Mouse (Mus musculus) c-Kit-positive CD71-negative TER-119-negative erythroid progenitor cells, embryonic 14.5 days (primary cell): Measurements from ENCODE around the gene Aars2.
A peak's percentile ranks its signal among the peaks of the same experiment; 100 is the strongest.

Source experiments
- DNase-seq: peaks from one replicate; pipeline ENCODE4 v3.0.0-alpha.2; 2013; ENCODE audit warnings: low read depth

Aars2 gene

DNA sequence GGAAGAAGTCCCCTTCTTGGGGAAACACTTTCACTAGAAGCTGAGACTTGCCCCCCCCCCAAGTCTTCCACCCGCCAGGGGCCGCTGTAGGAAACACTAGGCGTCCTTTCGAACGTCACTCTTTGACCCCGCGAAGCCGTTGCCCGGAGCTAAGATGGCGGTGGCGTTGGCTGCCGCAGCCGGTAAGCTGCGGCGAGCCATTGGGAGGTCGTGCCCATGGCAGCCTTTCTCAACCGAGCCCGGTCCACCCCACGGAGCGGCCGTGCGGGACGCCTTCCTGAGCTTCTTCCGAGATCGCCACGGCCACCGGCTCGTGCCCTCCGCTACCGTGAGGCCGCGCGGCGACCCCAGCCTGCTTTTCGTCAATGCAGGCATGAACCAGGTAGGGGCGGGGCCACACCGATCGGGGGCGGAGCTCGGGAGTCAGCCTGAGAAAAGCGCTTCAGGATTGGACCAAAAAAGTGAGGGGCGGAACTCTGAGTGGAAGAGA lies at the start of gene Aars2:
Aars2 (plus strand) TSS at position 142 of the 490 bp plus-strand sequence.
- peak; percentile 96 for DNase-seq

- no peak for DNase-seq
Measured at GRCm38 (mm10) chr17:45457487-45457886, 49.2 kb upstream of the Aars2 start.

DNA sequence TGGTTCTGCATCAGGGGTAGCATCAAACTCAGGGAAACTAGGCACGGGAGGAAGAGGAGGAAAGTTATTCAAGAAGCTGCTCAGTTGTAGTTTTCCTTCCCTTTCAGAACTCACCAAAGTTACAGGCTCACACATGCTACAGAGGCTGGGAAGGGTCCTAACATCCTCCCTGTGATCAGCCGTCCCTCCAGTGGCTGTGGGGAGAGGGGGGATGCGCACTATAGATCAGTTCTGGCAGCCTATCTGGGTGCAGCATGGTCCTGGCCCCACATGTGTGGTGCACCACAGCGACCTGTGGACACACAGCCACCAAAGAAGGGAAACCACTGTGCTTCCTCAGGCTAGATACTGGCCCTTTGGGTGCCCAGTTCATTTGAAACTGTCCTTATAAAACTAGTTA lies 48.1 kb upstream of the Aars2 start:
- DNase-seq = no peak

GRCm38 (mm10) chr17:45459062-45459461 lies 47.6 kb upstream of the Aars2 start:
- DNase-seq = no peak

GRCm38 (mm10) chr17:45462506-45462905 lies 44.1 kb upstream of the Aars2 start:
- DNase-seq = no peak

DNA sequence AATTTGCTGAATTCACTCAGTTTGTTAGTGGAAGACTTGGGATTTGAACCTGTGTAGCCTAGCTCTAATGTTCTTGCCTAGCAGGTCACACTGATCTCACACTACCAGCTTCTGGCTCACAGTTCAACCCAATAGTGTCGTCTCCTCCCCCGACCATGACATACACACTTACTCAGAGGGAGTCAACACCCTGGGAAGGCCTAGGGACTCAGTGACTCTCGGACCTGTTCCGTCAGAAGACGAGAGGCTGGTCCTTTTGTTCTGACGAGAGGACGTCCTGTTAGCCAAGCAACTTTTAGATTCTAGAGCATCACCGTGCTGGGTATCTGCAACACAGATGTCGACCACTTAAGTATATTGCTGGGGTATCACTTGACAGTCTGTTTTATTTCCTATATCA lies 42.4 kb upstream of the Aars2 start:
- DNase-seq = no peak

GRCm38 (mm10) chr17:45466701-45467100 lies 39.9 kb upstream of the Aars2 start:
- DNase-seq = no peak

DNA sequence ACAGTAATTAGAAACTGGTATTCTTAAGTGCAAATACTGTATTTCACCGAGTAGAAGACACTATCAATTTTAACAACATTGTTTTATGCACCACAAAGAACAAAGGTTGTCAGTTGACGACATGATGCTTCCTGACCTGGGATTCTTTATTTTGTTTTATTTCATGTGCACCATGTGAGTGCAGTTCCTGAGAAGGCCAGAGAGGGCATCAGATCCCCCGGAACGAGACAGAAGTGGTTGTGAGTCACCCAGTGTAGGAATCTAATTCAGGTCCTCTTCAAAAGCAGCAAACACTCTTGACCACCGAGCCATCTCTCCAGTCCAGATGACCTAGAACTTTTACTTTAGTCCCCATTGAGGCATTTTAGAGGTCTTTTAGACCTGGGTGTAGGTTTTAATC lies 38.3 kb upstream of the Aars2 start:
- no peak for DNase-seq

DNA sequence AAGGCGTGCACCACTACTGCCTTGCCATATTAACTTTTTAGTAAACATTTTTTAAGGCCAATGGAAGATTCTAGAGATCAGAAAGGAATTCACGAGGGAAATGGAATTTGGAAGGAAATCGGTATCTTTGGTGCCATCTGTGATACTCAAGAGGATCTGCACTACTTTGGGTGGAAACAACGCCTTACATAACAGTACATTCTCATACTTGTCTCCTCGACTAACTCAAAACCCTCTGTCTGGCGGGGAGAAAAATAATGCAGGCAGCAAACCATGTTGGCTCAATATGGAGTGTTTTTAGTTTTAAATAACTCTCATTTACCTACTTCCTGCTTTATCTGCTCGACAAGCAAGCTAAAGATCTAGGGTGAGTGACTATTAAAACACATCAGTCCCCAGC lies 35.9 kb upstream of the Aars2 start:
- DNase-seq = no peak

DNA sequence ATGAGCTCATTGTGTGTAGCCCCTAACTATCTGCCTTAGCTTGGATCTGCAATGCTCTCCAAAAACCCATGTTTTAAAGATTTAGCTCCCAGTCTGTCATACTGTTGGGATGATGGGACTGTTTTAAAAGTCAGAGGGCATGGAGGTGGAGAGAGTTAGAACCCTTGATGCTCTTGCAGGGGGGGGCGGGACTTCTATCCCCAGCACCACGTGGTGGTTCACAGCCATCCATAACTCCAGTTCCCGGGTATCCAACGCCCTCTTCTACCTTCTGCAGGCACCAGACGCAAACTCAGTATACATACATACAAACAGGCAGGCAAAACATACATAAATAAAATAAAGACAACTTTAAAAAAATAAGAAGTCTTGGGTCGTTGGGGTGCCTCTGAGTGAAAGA lies 33.0 kb upstream of the Aars2 start:
- no peak for DNase-seq

DNA sequence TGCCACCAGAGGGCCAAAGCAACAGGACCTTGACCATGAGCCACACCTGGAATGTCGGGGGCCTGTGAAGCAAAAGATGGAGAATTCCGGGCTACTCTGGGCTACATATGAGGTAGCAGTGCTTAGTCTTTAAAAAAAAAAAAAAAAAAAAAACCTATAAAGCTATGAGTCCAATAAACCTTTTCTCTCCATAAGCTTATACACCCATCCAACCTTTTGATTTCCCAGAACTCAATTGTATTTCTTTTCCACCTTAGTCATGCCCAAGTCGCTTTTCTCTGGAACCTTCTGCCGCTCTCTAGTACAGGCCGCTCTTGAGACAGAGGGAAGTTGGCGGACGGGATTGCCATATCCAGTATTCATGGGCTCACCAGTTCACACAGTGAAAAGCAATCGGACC lies 32.5 kb upstream of the Aars2 start:
- no peak for DNase-seq

GRCm38 (mm10) chr17:45474669-45475465 lies 31.8 kb upstream of the Aars2 start, which contains the start of gene Spats1:
Spats1 (minus strand) TSS chr17:45475415.
- peak; percentile 28 for DNase-seq

DNA sequence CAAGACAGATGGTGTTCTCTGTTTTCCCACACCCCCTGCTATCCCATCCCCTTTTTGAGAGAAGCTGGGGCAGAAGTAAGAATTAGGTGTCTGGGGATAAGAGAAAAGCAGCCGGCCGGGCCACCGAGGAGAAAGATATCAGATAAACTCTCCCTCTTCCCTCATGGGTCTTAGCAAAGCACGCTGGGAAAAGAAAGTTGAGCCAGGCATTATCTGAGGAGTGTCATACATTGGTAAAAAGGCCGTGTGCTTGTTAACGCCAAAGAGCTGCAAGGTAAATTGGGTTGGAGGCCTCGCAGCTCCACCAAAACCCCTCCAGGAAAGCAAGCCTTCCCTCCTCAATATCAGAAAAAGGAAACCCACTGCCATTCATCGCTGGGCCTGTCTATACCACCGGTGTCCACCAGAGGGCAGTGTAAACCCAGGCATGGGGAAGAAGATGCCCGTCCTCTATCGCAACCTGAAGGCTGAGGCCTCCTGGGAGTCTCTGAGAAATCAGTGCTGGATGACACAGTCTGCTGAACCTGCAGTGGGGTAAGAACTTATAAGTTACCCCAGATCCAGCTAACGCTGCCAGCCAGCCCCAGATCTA lies 28.3 kb upstream of the Aars2 start:
- DNase-seq = peak; percentile 71

DNA sequence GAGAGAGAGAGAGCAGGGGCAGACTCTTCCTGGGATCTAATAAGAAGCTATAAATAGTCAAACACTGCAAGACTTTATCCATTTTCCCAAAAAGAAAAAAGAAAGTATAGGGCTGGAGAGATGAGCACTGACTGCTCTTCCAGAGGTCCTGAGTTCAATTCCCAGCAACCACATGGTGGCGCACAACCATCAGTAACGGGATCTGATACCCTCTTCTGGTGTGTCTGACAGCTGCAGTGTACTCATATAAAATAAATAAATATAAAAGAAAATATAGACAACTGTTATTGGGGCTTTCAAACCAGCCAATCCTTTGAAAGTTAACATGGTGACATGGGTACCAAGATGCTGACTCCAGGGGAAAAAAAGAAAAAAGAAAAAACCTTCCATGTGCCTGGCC lies 26.2 kb upstream of the Aars2 start:
- no peak for DNase-seq

- no peak for DNase-seq
Measured at GRCm38 (mm10) chr17:45485581-45485980, 21.1 kb upstream of the Aars2 start.

DNA sequence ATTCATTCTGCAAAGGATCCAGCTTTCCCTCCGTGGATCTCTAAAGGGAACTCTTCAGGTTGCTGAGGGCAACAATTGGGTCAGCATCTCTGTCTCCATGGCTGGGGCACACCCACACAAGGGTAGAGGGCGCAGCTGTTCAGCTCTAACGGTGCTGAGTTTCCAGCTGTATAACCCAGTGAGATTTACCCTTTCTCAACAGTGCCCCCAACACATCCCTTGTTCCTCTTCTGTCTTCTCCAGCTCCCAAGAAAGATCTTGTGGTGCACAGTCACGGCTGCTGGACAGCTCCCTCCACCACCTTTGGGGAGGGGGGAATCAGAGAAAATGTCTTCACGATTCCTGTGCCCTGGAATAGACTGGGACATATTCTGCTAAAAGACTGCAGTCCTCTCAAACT lies 19.4 kb upstream of the Aars2 start:
- no peak for DNase-seq

DNA sequence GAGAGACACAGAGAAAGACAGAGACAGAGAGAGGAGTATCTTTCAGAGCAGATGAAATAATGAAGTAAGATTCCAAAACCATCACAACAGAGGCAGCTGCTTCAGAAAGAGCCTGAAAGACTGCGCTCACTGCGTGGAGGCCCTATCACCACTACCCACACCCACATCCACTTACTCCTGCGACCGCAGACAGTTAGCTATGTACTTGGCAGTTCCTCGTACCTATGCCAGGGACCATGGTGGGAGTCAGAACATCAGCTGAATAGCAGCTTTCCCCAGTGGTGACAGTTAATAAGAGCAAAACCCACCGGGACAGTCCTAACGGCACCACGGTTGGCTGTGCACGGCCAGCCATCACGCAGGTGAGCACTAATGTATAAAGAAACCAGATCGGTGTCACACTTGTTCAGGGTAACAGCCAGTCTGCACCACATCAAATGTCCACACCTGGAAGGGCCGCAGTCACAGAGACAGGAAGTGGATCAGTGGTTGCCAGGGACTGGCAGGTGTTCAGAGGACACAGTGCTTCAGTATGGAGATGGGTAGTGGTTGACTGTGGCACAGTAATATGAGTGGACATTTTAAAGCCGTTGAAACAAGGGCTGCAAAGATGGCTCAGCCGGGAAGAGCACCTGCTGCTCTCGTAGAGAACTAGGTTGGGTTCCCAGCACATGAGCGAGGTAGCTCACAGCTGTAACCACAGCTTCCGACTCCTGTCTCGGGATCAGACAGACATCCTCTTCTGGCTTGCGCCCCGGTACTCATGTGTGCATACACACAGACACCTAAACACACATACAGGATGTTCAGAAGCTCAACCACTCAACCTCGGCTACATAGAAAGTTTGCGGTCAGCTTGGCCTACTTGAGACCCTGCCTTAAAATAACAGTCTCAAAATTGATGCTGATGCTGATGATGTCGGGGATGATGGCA lies 18.1 kb upstream of the Aars2 start:
- no peak for DNase-seq

- no peak for DNase-seq
Measured at GRCm38 (mm10) chr17:45489736-45490135, 16.9 kb upstream of the Aars2 start.

GRCm38 (mm10) chr17:45490532-45491154 lies 16.0 kb upstream of the Aars2 start:
- DNase-seq = no peak

- no peak for DNase-seq
Measured at GRCm38 (mm10) chr17:45495398-45495797, 11.2 kb upstream of the Aars2 start.

DNA sequence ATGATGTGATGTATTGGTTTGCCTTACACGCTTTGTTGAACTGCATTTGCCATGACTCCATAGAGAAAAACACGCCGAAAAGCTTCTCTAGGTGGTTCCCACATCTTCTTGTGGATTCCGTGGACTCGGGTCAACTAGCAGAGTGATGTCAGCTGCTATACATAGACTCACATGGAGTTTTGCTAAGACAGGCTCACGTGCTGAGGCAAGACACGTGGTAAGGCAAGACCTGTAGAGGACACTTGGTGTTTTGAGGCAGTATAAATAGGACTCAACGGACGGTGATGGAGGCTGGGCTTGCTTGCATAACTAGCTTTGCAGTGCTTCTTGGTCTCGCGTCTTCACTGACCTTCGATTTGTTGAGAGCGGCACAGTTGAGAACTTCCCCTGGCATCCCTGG lies 8.2 kb upstream of the Aars2 start:
- DNase-seq = no peak

DNA sequence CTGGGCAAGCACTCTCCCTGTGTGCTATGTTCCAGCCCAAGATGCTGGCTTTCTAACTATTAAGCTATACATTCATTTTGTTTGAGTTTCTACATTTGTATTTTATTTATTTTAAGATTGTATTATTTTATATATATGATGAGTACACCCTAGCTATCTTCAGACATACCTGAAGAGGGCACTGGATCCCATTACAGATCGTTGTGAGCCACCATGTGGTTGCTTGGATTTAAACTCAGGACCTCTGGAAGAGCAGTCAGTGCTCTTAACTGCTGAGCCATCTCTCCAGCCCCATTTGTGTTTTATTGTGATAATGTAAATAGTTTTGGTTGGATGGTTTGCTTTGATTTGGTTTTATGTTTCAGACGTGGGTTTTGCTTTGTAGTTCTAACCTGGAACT lies 7.1 kb upstream of the Aars2 start:
- no peak for DNase-seq
